Mouse (Mus musculus): ENCODE data around the gene Gm13030. TPM values are rescaled to one million over a fixed set of nuclear protein-coding genes. Genes with fewer than 3 reads are reported as not detected.

Gene Gm13030
- polyA plus RNA-seq (2012; rRNA removed), result not detected in 2 replicates

DNA sequence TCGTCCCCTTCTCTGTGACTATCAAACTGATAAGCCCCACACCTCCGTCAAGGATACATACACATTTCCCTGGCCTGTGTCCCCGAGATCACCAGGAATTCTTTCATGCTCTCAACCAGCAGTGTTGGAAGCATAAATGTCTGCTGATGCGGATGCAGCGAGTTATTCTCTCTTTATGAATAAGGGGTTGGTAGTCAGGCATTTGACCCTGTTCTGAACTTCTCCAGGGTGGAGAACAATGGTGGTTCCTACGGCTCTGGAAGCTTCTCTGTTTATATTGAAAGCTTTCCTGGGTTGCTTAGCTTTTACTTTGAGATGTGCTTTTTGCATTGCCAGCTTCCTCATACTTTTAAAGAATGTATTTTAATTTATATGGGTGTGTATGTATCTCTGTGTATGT lies at the start of gene Gm13030:
TSS of gene Gm13030 (minus strand) at position 101 of the 400 bp plus-strand sequence.

DNA sequence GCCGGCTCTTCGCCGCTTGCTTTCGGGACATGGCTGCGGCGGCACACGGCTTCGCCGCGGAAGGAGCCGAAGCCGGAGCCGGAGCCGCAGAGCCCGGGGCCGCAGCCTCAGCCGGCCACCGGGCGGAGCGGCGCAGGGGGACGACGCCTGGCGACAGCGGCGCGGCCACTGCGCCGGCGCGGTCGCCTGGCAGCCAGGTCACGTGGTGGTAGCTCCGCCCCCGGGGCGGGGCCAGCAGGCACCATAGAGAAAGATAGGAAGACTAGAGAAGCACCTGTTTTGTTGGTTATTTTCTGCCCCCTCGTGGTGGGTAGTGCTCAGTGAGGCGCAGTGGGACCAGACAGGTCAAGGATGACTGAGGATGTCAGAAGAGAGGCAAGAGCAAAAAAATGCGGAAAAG lies 40.0 kb upstream of the Gm13030 start, which contains the start of gene Otud3:
TSS of gene Otud3 (minus strand) at position 149 of the 400 bp plus-strand sequence.

DNA sequence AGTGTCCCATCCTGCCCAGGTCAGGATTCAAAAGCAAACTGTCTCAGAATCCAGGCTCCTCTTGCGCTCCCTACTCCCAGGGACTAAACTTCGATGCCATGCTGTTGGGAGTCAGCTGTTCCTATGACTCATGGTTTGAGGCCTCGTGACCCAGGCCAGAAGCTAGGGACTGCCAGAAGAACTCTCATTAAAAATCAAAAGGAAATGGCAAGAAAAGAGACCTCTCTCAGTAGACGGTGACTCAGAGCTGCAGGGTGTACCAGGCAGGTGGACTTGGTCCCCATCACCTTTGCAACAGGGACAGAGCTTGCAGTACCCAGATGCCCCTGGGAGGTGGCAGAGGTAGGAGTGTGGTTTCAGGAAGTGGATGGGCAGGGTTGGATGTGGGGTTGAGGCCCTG lies 4.0 kb upstream of the Gm13030 start, which contains the start of gene Pla2g2e:
TSS of gene Pla2g2e (plus strand) at position 212 of the 400 bp plus-strand sequence.

GRCm38 (mm10) chr4:138863344-138863998 lies 10.3 kb downstream of the Gm13030 start, which contains the start of gene Pla2g5:
Gene Pla2g5 (minus strand): TSS chr4:138863482.

Other genes with a start within 250 kb of the Gm13030 start
- 0.95 and 1.5 TPM in 2 replicates for gene Vwa5b1, start 238.1 kb downstream of the Gm13030 start, polyA plus RNA-seq (2012; rRNA removed)
- gene Pla2g2c, start 149.2 kb downstream of the Gm13030 start, polyA plus RNA-seq (2012; rRNA removed), result 0.30 and 0.64 TPM in 2 replicates
- gene Ubxn10, start 136.8 kb downstream of the Gm13030 start, polyA plus RNA-seq (2012; rRNA removed), result 2.9 and 3.2 TPM in 2 replicates
- 0.06 and 0.61 TPM in 2 replicates for gene Pla2g2f, start 116.3 kb downstream of the Gm13030 start, polyA plus RNA-seq (2012; rRNA removed)
- gene Pla2g2d, start 98.2 kb downstream of the Gm13030 start, polyA plus RNA-seq (2012; rRNA removed), result 0.20 and 0.23 TPM in 2 replicates
- 0.54 and 0.64 TPM in 2 replicates for gene Pla2g5, start 10.5 kb downstream of the Gm13030 start, polyA plus RNA-seq (2012; rRNA removed)
- not detected in 2 replicates for gene Pla2g2e, start 4.0 kb upstream of the Gm13030 start, polyA plus RNA-seq (2012; rRNA removed)
- 8.2 and 8.9 TPM in 2 replicates for gene Otud3, start 40.0 kb upstream of the Gm13030 start, polyA plus RNA-seq (2012; rRNA removed)
- gene Rnf186, start 93.1 kb upstream of the Gm13030 start, polyA plus RNA-seq (2012; rRNA removed), result not detected in 2 replicates
- gene Tmco4, start 98.9 kb upstream of the Gm13030 start, polyA plus RNA-seq (2012; rRNA removed), result 1.0 and 1.2 TPM in 2 replicates
- 1.2 and 1.3 TPM in 2 replicates for gene Htr6, start 201.6 kb upstream of the Gm13030 start, polyA plus RNA-seq (2012; rRNA removed)
- 30.6 and 59.3 TPM in 2 replicates for gene Nbl1, start 219.0 kb upstream of the Gm13030 start, polyA plus RNA-seq (2012; rRNA removed)